Mouse (Mus musculus) brain, adult 2 months (tissue): ENCODE data around the gene Epb41l2.

Experiments used
- DNase-seq: peaks from one replicate; pipeline ENCODE4 v3.0.0; 2011; ENCODE audit warnings: low read depth, low spot score

Epb41l2 gene

DNA sequence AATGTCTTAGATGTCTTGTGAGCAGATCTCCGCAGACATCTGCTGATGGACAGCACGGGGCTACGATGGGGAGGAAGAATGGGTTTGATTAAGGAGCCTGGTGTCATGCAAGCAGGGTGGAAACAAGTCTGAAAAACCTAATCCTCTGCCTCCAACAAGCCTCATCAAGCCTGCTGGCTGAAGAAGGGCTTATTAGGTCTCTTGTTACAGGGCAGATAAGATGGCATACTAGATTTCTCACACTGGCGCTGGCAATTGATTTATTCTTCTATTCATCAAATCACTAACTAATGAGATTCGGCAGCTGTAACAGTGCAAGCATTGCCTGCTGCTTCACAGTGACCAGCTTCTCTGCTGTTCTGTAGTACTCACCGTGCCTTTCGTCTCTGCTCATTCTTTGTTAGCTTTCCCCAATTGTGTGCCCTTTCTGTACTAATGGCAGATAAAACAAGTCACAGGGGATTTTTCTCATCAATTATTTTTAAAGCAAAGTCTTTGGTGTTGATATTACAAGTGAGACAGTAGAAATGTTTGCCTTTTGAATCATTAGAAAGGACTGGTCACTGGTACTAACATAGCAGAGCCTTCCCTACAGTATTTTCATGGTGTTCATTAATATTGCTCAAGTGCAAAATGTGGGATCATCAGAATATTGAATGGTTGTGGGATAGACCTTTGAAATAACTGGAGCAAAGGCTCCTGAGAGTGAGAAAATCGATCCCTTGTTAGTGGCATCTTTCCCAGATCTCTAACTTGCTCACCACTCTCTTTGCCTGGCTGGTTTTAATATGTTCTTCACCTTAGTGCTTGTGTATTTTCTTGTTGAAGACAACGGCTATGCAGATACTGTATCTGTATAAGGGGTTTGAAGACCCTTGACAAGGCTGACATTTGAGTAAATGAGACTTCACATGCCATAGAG is 212.0 kb downstream of the Epb41l2 start:
- peak; percentile 8 for DNase-seq
